ENCODE assay signal across 10 mouse cellular contexts in the genomic region with DNA sequence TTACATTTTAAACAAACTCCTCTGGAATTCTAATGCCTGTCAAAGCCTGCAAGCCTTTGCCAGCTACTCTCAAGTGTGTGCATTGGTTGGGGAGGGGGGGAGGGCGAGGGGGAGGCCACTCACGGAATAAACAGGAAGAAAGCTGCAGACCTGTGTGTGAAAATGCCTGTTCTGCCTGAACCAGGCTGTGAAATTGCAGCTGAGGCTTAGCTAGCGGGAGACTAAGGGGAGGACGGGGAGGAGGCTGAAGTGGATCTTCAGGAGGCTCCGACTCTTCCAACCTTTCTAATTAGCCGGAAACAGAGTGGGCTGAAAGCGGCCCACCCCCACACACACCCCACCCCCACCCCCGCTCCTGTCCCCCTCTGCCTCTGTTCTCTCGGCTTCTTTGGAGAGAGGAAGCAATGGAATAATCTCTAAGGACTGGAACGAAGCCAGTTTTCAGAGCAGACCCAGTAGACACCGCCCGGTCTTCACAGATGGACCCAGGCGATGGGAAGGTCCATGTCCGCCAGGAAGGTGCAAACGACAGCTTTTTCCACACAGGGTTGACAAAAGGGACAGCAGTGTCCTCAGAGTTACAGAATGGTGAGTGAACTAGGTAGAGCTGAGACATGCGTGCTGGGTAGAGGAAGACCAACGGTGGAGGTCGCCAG. TPM values are rescaled to one million over a fixed set of nuclear protein-coding genes. Genes with fewer than 3 reads are reported as not detected.
DNase-seq lines count a peak whose midpoint lies in the region; ATAC-seq and TF ChIP-seq lines count a peak whose summit lies in the region.
"Had no signal": no experiment of that assay in that cellular context is flagged by ENCODE, and none has a peak within 500 bp of the region (broad histone marks: within the 10 kb centered on the region; RNA-seq: fewer than 3 reads in every experiment).

No protein-coding gene starts in this region.

- H3K27ac ChIP-seq in forebrain, embryonic 12.5 days: peak overlapping the region; percentile 42; the same call in 1 of the 2 replicates
- no peak overlapping the region for H3K27ac ChIP-seq in forebrain, embryonic 15.5 days (replicated peaks)
- peak overlapping the region; percentile 79 for H3K27ac ChIP-seq in lung, embryonic 15.5 days
- H3K27ac ChIP-seq in limb, embryonic 11.5 days (replicated peaks; ENCODE audit: low read depth, low read length): no peak overlapping the region
- no peak overlapping the region for H3K27ac ChIP-seq in stomach, postnatal 0 days (replicated peaks)

- H3K4me3 ChIP-seq in forebrain, embryonic 12.5 days (replicated peaks): no peak overlapping the region
- H3K4me3 ChIP-seq in forebrain, embryonic 15.5 days: no peak overlapping the region
- H3K4me3 ChIP-seq in lung, embryonic 15.5 days: 0 out of 2 replicates have a peak overlapping the region, but pooled peaks have one; percentile 12
- H3K4me3 ChIP-seq in lung, adult 2 months (replicated peaks; ENCODE audit: extremely low read depth, low read depth, low read length): no peak overlapping the region
- H3K4me3 ChIP-seq in limb, embryonic 11.5 days (ENCODE audit: low read depth, low read length): no peak overlapping the region
- no peak overlapping the region for H3K4me3 ChIP-seq in stomach, postnatal 0 days (ENCODE audit: low read depth, low read length)

- TF ChIP-seq POLR2A in lung, adult 2 months (IDR thresholded peaks at IDR 0.05; ENCODE audit: borderline replicate concordance, extremely low read depth, low read depth, low read length): no peak

- no peak overlapping the region for H3K9ac ChIP-seq in forebrain, embryonic 12.5 days
- H3K9ac ChIP-seq in forebrain, embryonic 15.5 days (replicated peaks): no peak overlapping the region
- no peak overlapping the region for H3K9ac ChIP-seq in lung, embryonic 15.5 days
- no peak overlapping the region for H3K9ac ChIP-seq in limb, embryonic 11.5 days (ENCODE audit: low read length)
- H3K9ac ChIP-seq in stomach, postnatal 0 days (ENCODE audit: low read length): no peak overlapping the region

- ATAC-seq in forebrain, embryonic 12.5 days (ENCODE audit: low FRiP score): no peak
- no peak for ATAC-seq in forebrain, embryonic 15.5 days (replicated peaks)
- peak; percentile 60 for ATAC-seq in lung, embryonic 15.5 days (ENCODE audit: borderline replicate concordance, extremely low read depth, low FRiP score, low TSS enrichment)
- ATAC-seq in limb, embryonic 11.5 days (ENCODE audit: insufficient number of reproducible peaks, low FRiP score, low TSS enrichment, low read depth): no peak
- ATAC-seq in stomach, postnatal 0 days (ENCODE audit: low FRiP score, low TSS enrichment): no peak

- peaks cover 14% of the 10 kb centered on the region for H3K4me1 ChIP-seq in forebrain, embryonic 12.5 days
- peaks cover 10% of the 10 kb centered on the region for H3K4me1 ChIP-seq in forebrain, embryonic 15.5 days
- H3K4me1 ChIP-seq in lung, embryonic 15.5 days: peaks cover 34% of the 10 kb centered on the region
- H3K4me1 ChIP-seq in lung, adult 2 months (ENCODE audit: control insufficient read depth, insufficient read depth, low read length): peaks cover 14% of the 10 kb centered on the region
- peaks cover 17% of the 10 kb centered on the region for H3K4me1 ChIP-seq in limb, embryonic 11.5 days (ENCODE audit: control insufficient read depth, insufficient read depth, low read length)
- H3K4me1 ChIP-seq in stomach, postnatal 0 days (replicated peaks; ENCODE audit: control insufficient read depth, insufficient read depth): no peaks in the 10 kb centered on the region

- H3K36me3 ChIP-seq in forebrain, embryonic 12.5 days (replicated peaks): no peaks in the 10 kb centered on the region
- no peaks in the 10 kb centered on the region for H3K36me3 ChIP-seq in forebrain, embryonic 15.5 days
- no peaks in the 10 kb centered on the region for H3K36me3 ChIP-seq in lung, embryonic 15.5 days
- H3K36me3 ChIP-seq in limb, embryonic 11.5 days (ENCODE audit: control insufficient read depth, insufficient read depth, low read length): no peaks in the 10 kb centered on the region
- no peaks in the 10 kb centered on the region for H3K36me3 ChIP-seq in stomach, postnatal 0 days (ENCODE audit: control insufficient read depth, insufficient read depth, low read length)

- DNase-seq in lung, adult 2 months: no peak
- no peak for DNase-seq in limb, embryonic 11.5 days (ENCODE audit: low spot score)
- DNase-seq in stomach, postnatal 0 days (ENCODE audit: low spot score): no peak
- DNase-seq in urinary bladder, postnatal 25 days (ENCODE audit: low spot score): no peak
- no peak for DNase-seq in thymus, postnatal 4 days
- DNase-seq: left cerebral cortex, postnatal 4 days; right cerebral cortex, postnatal 4 days had no signal

- no peaks in the 10 kb centered on the region for H3K9me3 ChIP-seq in forebrain, embryonic 12.5 days
- no peaks in the 10 kb centered on the region for H3K9me3 ChIP-seq in forebrain, embryonic 15.5 days
- no peaks in the 10 kb centered on the region for H3K9me3 ChIP-seq in lung, embryonic 15.5 days
- no peaks in the 10 kb centered on the region for H3K9me3 ChIP-seq in limb, embryonic 11.5 days (ENCODE audit: control insufficient read depth, low read length)
- H3K9me3 ChIP-seq in stomach, postnatal 0 days (ENCODE audit: control insufficient read depth, low read length): no peaks in the 10 kb centered on the region

- H3K27me3 ChIP-seq in forebrain, embryonic 12.5 days: no peaks in the 10 kb centered on the region
- no peaks in the 10 kb centered on the region for H3K27me3 ChIP-seq in forebrain, embryonic 15.5 days
- H3K27me3 ChIP-seq in lung, embryonic 15.5 days: no peaks in the 10 kb centered on the region
- no peaks in the 10 kb centered on the region for H3K27me3 ChIP-seq in limb, embryonic 11.5 days (ENCODE audit: control insufficient read depth, insufficient read depth, low read length)
- H3K27me3 ChIP-seq in stomach, postnatal 0 days (ENCODE audit: control insufficient read depth, insufficient read depth, low read length): no peaks in the 10 kb centered on the region

- WGBS in forebrain, embryonic 12.5 days: 44% methylated on average over 18 of the region's 18 CpGs
- 36% methylated on average over 18 of the region's 18 CpGs for WGBS in forebrain, embryonic 15.5 days
- 17% methylated on average over 18 of the region's 18 CpGs for WGBS in lung, embryonic 15.5 days
- 32% methylated on average over 18 of the region's 18 CpGs for WGBS in lung, adult 2 months
- WGBS in limb, embryonic 11.5 days: 57% methylated on average over 18 of the region's 18 CpGs
- WGBS in stomach, postnatal 0 days: 32% methylated on average over 18 of the region's 18 CpGs

- no peak for TF ChIP-seq EP300 in stomach, postnatal 0 days (optimal IDR thresholded peaks at IDR 0.05)

- peak overlapping the region; percentile 25; the same call in 1 of the 2 replicates for H3K4me2 ChIP-seq in forebrain, embryonic 12.5 days
- no peak overlapping the region for H3K4me2 ChIP-seq in forebrain, embryonic 15.5 days (replicated peaks)
- peak overlapping the region; percentile 47 for H3K4me2 ChIP-seq in lung, embryonic 15.5 days
- H3K4me2 ChIP-seq in limb, embryonic 11.5 days (ENCODE audit: low read depth, severe bottlenecking): peak overlapping the region; percentile 7
- peak overlapping the region; percentile 32 for H3K4me2 ChIP-seq in stomach, postnatal 0 days (replicated peaks; ENCODE audit: low read depth)

- no peak for TF ChIP-seq CTCF in lung, adult 2 months (IDR thresholded peaks at IDR 0.05; ENCODE audit: insufficient read depth, low read length)
- no peak for TF ChIP-seq CTCF in stomach, postnatal 0 days (IDR thresholded peaks at IDR 0.05; ENCODE audit: low read depth)

RNA-seq across cellular contexts. Expression of a gene that starts 17.8 kb away (rescaled TPM):
- 18.6 and 20.2 TPM in 2 replicates for polyA plus RNA-seq in forebrain, embryonic 12.5 days (2016; fragmentation: Nextera tagmentation; extraction: Ambion mirVana)
- 25.4 and 27.4 TPM in 2 replicates for polyA plus RNA-seq in forebrain, embryonic 15.5 days (2015; fragmentation: Nextera tagmentation; extraction: Ambion mirVana)
- polyA plus RNA-seq in lung, embryonic 15.5 days (2015; fragmentation: Nextera tagmentation; extraction: Ambion mirVana): 15.6 and 16.3 TPM in 2 replicates
- polyA plus RNA-seq in lung, adult 2 months (2012; rRNA removed): 13.6 and 14.3 TPM in 2 replicates
- 7.1 and 9.6 TPM in 2 replicates for polyA plus RNA-seq in limb, embryonic 11.5 days (2014; fragmentation: Nextera tagmentation; extraction: Ambion mirVana)
- polyA plus RNA-seq in stomach, postnatal 0 days (2015; fragmentation: Nextera tagmentation; extraction: Ambion mirVana): 15.7 and 15.8 TPM in 2 replicates

RNA-seq across cellular contexts. Expression of a gene that starts 43.1 kb away (rescaled TPM):
- polyA plus RNA-seq in forebrain, embryonic 12.5 days (2016; fragmentation: Nextera tagmentation; extraction: Ambion mirVana): 0.19 and 0.36 TPM in 2 replicates
- polyA plus RNA-seq in forebrain, embryonic 15.5 days (2015; fragmentation: Nextera tagmentation; extraction: Ambion mirVana): 0.18 TPM in 1 of 2 replicates, not detected in the other
- polyA plus RNA-seq in lung, embryonic 15.5 days (2015; fragmentation: Nextera tagmentation; extraction: Ambion mirVana): 0.37 and 0.64 TPM in 2 replicates
- polyA plus RNA-seq in lung, adult 2 months (2012; rRNA removed): 1.3 and 1.4 TPM in 2 replicates
- 0.13 TPM in 1 of 2 replicates, not detected in the other for polyA plus RNA-seq in limb, embryonic 11.5 days (2014; fragmentation: Nextera tagmentation; extraction: Ambion mirVana)
- polyA plus RNA-seq in stomach, postnatal 0 days (2015; fragmentation: Nextera tagmentation; extraction: Ambion mirVana): 0.16 and 0.18 TPM in 2 replicates

RNA-seq across cellular contexts. Expression of a gene that starts 43.4 kb away (rescaled TPM):
- polyA plus RNA-seq in forebrain, embryonic 12.5 days (2016; fragmentation: Nextera tagmentation; extraction: Ambion mirVana): 2.1 and 4.3 TPM in 2 replicates
- 4.3 and 6.6 TPM in 2 replicates for polyA plus RNA-seq in forebrain, embryonic 15.5 days (2015; fragmentation: Nextera tagmentation; extraction: Ambion mirVana)
- polyA plus RNA-seq in lung, embryonic 15.5 days (2015; fragmentation: Nextera tagmentation; extraction: Ambion mirVana): 5.2 and 5.7 TPM in 2 replicates
- polyA plus RNA-seq in lung, adult 2 months (2012; rRNA removed): 58.2 and 84.6 TPM in 2 replicates
- polyA plus RNA-seq in limb, embryonic 11.5 days (2014; fragmentation: Nextera tagmentation; extraction: Ambion mirVana): 2.1 and 2.6 TPM in 2 replicates
- polyA plus RNA-seq in stomach, postnatal 0 days (2015; fragmentation: Nextera tagmentation; extraction: Ambion mirVana): 3.8 and 5.3 TPM in 2 replicates

RNA-seq across cellular contexts. Expression of a gene that starts 53.5 kb away (rescaled TPM):
- polyA plus RNA-seq in forebrain, embryonic 12.5 days (2016; fragmentation: Nextera tagmentation; extraction: Ambion mirVana): 0.63 and 1.1 TPM in 2 replicates
- 0.50 and 0.63 TPM in 2 replicates for polyA plus RNA-seq in forebrain, embryonic 15.5 days (2015; fragmentation: Nextera tagmentation; extraction: Ambion mirVana)
- polyA plus RNA-seq in lung, embryonic 15.5 days (2015; fragmentation: Nextera tagmentation; extraction: Ambion mirVana): 5.6 and 7.0 TPM in 2 replicates
- 3.0 and 5.4 TPM in 2 replicates for polyA plus RNA-seq in lung, adult 2 months (2012; rRNA removed)
- 0.30 and 0.64 TPM in 2 replicates for polyA plus RNA-seq in limb, embryonic 11.5 days (2014; fragmentation: Nextera tagmentation; extraction: Ambion mirVana)
- 39.8 and 42.2 TPM in 2 replicates for polyA plus RNA-seq in stomach, postnatal 0 days (2015; fragmentation: Nextera tagmentation; extraction: Ambion mirVana)

Comparison
In these comparisons a context has a peak if more than half of its experiments do, and no peak if none do; other contexts are left out.
1. H3K27ac ChIP-seq: peak in forebrain, embryonic 12.5 days (single experiment) and lung, embryonic 15.5 days (single experiment); none in forebrain, embryonic 15.5 days (single experiment), limb, embryonic 11.5 days (single experiment) and stomach, postnatal 0 days (single experiment).